Mouse (Mus musculus): ENCODE results near the gene Rad52.

GRCm38 (mm10) chr6:119861519-119861918 lies 41.0 kb upstream of the Rad52 start:
- TF ChIP-seq CTCF (IDR thresholded peaks at IDR 0.05; ENCODE audit: extremely low read depth, insufficient read depth, insufficient read length, insufficient replicate concordance) = no peak
- TF ChIP-seq POLR2A (IDR thresholded peaks at IDR 0.05; ENCODE audit: low read depth, low read length) = no peak
